Mouse (Mus musculus): Measurements from ENCODE around the gene Ppox. TPM values are rescaled to one million over a fixed set of nuclear protein-coding genes. Genes with fewer than 3 reads are reported as not detected.
A peak's percentile ranks its signal among the peaks of the same experiment; 100 is the strongest.

Gene Ppox
- total and polyA plus RNA-seq, 3 experiments: 28.6 to 44.2 (median 32.2) TPM

- DNase-seq: no peak
Observed at GRCm38 (mm10) chr1:171285096-171285892, 4.3 kb upstream of the Ppox start.

DNA sequence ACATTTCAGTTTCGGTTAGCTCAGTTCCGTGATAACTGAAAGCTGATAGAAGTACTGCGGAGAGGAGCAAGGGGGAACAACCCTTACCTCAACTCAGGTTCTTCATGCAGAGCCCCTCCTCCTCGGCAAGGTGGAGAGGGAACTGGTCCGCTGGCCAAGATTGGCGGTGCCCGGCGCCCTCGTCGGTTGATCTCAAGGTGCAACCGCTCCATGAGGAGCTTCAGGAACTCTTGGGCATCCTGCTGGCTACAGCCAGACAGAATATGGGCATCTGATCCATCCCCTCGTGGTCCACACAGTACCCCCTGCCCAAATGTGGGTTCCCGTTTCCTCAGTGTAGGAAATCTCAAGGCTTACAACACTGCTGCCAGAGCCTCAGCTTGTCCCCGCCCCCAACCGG, 3.5 kb upstream of the Ppox start:
- no peak for DNase-seq

GRCm38 (mm10) chr1:171283188-171284160, 2.5 kb upstream of the Ppox start:
- no peak for DNase-seq

DNA sequence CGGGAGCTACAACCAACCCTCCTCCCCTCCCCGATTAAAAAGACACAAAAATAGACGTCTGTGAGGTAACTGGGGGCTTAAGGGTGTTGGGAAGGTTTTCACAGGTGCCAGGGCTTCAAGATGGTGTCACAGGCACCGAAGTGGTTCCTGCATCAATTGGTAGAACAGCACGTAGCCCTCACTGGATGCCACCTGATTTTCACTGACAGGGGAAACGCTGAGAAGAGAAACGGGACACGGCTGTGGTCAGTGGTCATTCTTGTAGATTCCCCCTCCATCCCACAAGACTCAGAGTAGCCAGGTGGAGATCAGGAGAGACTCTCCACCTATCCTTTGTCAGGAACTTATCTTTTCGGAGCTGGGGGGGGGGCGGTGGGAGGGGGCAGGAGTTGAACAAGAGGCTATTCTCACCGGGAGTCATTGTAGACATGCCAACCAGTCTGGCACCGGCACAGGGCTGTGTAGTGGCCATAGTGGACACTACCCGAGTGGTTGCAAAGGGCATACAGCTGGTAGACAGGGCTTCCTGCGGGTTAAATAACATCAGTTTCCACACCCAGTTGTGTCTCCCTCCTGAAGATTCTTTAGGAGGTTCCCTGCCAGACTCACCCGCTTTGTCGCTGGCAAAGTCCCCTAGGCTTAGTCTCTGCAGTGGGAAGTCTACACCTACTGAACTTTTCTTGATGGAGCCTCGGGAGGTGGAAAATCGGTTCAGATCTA, 1.3 kb upstream of the Ppox start:
- DNase-seq: no peak

DNA sequence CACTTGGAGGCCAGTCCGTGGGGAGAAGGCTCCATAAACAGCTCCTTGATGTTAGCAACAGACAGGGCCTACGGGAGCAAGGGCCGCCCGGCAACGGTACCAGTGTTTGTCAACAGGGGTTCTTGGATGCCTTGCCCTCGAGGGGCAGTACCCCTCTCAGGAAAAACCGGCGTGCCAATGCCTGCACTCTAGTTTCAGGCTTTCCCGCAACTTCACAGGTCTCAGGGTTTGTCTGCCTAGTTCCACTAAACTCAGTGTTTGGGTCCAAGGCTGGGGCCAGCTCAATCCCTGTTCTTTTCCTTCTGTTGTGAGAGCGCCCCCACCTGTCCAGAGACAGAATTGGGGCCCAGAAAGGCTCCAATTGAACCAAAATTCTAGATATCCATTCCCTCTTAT, 540 bp upstream of the Ppox start:
- DNase-seq: peak; percentile 90

DNA sequence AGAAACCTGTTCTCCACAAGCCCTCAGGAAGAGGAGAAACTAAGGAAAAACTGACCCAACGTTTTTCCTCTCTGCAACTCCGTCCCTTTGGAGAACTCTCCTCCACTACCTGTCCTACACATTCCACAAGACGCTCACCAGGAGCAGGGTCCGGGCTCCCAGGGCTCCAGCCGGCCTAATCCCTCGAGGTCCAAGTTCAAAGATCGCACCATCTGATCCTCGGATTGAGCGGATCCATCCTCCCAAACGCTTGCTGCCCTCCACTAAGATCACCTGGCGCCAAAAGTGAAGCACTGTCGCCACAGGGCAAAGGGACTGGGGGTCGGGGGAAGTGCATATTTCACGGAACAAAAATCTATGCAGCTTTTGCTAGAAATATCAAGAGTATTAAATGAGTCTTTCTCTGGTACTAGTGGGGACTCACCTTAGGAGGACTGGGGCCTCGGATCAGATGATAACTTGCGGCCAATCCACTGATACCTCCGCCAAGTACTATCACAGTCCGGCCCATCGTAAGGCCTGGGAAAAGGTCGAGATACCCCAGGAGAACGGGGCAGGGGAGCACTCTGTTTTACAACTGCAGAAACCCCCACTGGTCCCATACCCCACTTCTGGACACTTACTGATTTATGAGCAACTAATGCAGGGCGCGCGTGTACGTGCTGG, 603 bp downstream of the Ppox start:
- no peak for DNase-seq

GRCm38 (mm10) chr1:171279721-171280120, 1.3 kb downstream of the Ppox start:
- DNase-seq: no peak

GRCm38 (mm10) chr1:171279012-171279705, 1.8 kb downstream of the Ppox start:
- no peak for DNase-seq

GRCm38 (mm10) chr1:171278436-171278835, 2.5 kb downstream of the Ppox start:
- DNase-seq: no peak

- DNase-seq: no peak
Observed at GRCm38 (mm10) chr1:171277736-171278135, 3.2 kb downstream of the Ppox start.

- no peak for DNase-seq
Observed at GRCm38 (mm10) chr1:171276110-171276748, 4.8 kb downstream of the Ppox start.

DNA sequence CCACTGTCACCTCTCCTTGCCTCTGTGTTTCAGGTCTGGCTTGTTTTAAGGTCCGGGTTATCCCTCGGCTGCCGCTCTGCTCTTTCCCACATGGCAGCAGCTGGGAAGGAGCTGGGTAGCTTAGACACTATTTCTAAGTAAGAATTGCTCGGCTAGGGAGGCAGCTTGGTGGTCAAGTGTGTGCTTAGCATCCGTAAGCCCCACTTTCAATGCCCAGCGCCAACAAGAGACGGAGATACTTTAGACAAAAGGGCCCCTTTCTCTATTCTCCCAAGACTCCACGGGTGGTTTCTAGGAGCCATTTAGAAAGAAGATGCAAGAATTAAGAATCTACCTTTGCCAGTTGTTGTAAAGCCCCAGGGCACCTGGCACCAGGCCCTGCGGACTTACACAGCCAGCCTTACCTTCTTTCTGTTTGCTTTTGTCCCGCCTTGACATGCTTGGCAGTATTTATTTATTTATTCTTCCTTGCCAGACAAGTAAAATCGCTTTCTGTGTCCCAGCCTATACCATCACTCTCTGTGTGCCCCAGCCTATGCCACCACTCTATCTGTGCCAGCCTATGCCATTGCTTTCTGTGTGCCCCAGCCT, 5.7 kb downstream of the Ppox start:
- DNase-seq: no peak

- no peak for DNase-seq
Observed at GRCm38 (mm10) chr1:171274171-171274570, 6.8 kb downstream of the Ppox start.

DNA sequence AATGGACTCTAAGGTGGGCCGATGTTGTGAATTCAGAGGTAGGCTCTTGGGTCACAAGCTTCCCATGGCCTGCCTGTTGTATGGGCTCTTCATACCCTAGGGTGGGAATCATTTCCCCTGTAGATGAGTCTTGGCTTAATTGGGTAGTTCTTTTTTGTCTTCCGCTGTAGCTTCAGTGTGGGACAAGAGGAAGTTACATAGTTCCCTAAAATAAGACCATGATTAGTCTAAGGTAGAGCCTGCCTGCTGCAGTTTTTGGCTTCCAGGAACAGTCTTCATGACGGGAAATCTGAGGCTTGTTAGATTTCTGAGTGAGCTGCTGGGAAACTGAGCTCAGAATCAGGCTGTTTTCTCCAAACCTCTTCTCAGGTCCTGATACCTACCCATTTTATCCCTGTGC, 8.9 kb downstream of the Ppox start:
- DNase-seq: no peak

- DNase-seq: no peak
Observed at GRCm38 (mm10) chr1:171271622-171272021, 9.4 kb downstream of the Ppox start.

GRCm38 (mm10) chr1:171271196-171271595, 9.8 kb downstream of the Ppox start:
- DNase-seq: no peak

DNA sequence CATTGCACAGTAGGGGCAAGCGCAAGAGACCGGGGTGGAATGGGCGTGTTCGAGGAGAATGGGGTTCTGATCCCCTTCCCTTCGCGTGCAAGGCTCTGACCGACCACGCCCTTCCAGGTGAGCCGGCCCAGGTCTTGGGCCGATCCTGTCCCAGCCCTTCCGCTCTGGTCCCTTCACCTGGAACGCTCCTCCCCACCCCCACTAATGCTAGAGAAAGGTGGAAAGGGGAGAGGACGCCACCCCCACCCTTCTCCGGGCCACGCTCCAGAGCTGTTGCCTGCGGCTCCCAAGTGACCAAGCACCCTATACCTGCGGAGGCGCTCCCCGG, 10.4 kb downstream of the Ppox start:
- DNase-seq: no peak

DNA sequence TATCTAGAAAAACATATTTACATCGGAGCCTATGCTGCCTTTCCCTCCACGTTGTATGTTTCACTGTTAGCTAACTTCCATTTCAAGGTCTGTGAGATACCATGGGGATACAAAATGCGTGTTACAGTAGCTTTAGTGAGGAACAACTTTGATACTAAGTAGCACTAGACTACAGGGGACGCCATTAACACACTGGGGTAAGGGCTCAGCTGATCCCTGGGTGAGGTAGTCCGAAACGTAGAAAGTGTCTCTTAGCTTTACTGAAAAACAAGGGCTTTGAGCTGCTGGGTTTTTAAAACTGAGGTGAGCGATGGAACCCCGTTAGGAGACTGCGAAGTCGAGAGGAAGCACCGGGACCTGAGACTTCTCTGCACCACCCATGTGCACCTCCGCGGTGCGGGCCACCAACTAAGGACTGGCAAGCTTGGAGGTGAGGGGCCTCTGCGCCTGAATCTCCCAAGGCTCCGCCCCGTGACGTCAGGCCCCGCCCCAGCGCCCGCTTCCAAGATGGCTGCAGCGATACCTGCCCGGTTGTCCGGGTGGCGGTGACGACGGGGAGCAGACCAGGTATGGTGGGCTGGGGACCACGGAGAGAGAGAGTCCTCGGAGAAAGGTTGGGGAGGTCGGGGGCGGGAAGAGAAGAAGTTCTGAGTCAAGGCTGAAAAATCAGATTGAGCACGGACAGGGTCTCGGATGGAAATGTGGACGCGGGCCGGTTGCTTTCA, 11.0 kb downstream of the Ppox start, which contains the start of gene B4galt3:
Gene B4galt3 (plus strand): TSS at position 481 of the 725 bp plus-strand sequence.
- DNase-seq: peak; percentile 97

DNA sequence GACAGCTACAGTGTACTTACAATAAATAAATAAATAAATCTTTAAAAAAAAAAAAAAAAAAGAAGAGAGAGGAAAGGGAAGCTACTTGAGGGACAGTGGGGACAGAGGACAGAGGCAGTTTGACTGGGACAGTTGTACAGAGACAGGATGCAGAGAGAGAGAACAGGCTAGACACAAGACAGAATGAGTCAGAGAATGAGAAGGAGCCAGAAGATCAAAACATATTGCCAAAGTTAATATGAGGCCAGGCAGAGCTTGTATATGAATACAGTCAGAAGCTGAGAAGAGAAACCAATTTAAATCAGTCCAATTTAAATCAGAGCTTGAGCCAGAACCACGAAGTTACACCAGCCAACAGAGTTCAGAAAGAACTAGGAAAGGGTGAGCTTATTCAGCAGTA, 12.6 kb downstream of the Ppox start:
- DNase-seq: no peak
